Mouse (Mus musculus) embryonic facial prominence, embryonic 12.5 days (tissue): ENCODE measurements around the gene Cenpx. TPM values are rescaled to one million over a fixed set of nuclear protein-coding genes. Genes with fewer than 3 reads are reported as not detected.
"Not testable (repeated sequence)": the region's sequence is repeated elsewhere in the genome, so short reads cannot be mapped to it uniquely, and the experiment has no call there.

ENCODE experiments used
- ATAC-seq: fragments of 200-750 bp; cut with Nextera tagmentation; 2 replicates; pipeline ENCODE4 v1.8.0; 2017; ENCODE audit not compliant: insufficient number of reproducible peaks, insufficient read depth, low FRiP score, low TSS enrichment
- H3K27ac ChIP-seq: fragments of 300-500 bp; sonication (generic); 2 replicates; pipeline ENCODE4 v1.5.1; 2016; ENCODE audit warnings: mild to moderate bottlenecking
- H3K27me3 ChIP-seq: fragments of 300-500 bp; sonication (generic); 2 replicates; pipeline ENCODE4 v1.6.1; 2016; ENCODE audit warnings: mild to moderate bottlenecking, moderate library complexity
- H3K36me3 ChIP-seq: fragments of 300-500 bp; sonication (generic); 2 replicates; pipeline ENCODE4 v1.6.1; 2016; ENCODE audit warnings: mild to moderate bottlenecking
- H3K4me1 ChIP-seq: fragments of 300-500 bp; sonication (generic); 2 replicates; pipeline ENCODE4 v1.6.1; 2016
- H3K4me2 ChIP-seq: fragments of 300-500 bp; sonication (generic); replicated peaks from 2 replicates; pipeline ENCODE4 v1.6.1; 2016; ENCODE audit warnings: mild to moderate bottlenecking, moderate library complexity
- H3K4me3 ChIP-seq: fragments of 300-500 bp; sonication (generic); 2 replicates; pipeline ENCODE4 v1.5.1; 2016; ENCODE audit warnings: mild to moderate bottlenecking
- H3K9ac ChIP-seq: fragments of 300-500 bp; sonication (generic); 2 replicates; pipeline ENCODE4 v1.6.1; 2016; ENCODE audit warnings: mild to moderate bottlenecking, moderate library complexity
- H3K9me3 ChIP-seq: fragments of 300-500 bp; sonication (generic); 2 replicates; pipeline ENCODE4 v1.6.1; 2016; ENCODE audit warnings: mild to moderate bottlenecking, moderate library complexity
- WGBS: fragments of 180-500 bp; shearing (Covaris S2); methylation state at CpG from one replicate; pipeline ENCODE4 v1.1.7; 2016; 5-methylcytosine and 5-hydroxymethylcytosine counted together
- polyA plus RNA-seq: library from polyadenylated mRNA; unstranded; fragments of >200 nt; fragmentation: Nextera tagmentation; extraction: Ambion mirVana; gene quantifications from 2 replicates; pipeline ENCODE4 v1.2.1, GENCODE M21; 2016

Gene Cenpx
- polyA plus RNA-seq, 1 experiment from 2014 or later = 131 TPM

DNA sequence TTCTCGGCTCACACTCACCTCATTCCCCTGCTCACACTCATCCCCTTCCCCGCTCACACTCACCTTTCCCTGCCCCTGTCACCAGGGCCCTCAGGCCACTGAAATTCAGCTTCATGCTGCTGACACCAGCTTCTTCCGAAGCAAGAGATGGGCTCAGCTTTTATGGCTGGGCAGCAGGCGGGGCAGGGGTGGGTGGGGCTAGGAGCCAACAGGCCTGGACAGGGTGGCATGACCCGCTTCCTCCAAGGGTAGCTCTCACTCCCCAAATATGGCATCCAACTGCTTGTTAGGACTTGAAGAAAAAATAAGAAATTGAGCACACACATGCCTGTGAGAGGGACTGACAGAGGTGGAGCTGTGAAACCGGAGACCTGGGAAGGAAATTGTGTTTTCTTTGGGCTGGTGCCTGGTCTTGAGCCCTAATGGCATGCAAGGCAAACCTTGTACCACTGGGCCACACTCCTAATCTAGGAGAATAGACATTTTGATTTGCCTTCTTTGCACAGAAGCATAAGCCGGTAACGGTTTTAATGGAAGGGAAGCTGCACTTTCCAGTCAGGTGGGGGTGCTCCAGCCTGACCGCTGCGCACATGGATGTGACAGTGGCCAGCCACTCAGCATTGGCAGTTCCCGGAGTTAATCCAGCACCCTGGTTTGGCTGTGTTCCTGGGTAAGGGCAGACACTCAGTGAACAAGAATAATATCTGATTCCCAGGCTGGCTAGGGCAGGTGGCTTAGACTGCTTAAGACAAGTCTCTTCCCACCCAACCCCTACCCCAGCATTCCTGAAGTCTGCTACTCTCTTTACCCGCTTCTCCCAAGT is 18.5 kb upstream of the Cenpx start, which contains the start of gene Cbr2:
Gene Cbr2 (minus strand): TSS at position 257 of the 823 bp plus-strand sequence.
- ATAC-seq = no peak
- Histone ChIP-seq H3K9me3 (no peaks in the 10 kb centered on the region), H3K9ac (no peak within 1 kb of the TSS), H3K4me3 (no peak within 1 kb of the TSS), H3K4me2 (no peak within 1 kb of the TSS), H3K27ac (peak within 1 kb of the TSS; percentile 42; the same call in 1 of the 2 replicates), H3K36me3 (no peaks in the 10 kb centered on the region), H3K27me3 (no peaks in the 10 kb centered on the region), H3K4me1 (peaks cover 20% of the 10 kb centered on the region; the same call in 1 of the 2 replicates)
- 62% methylated on average over 12 of the region's 12 CpGs for WGBS

DNA sequence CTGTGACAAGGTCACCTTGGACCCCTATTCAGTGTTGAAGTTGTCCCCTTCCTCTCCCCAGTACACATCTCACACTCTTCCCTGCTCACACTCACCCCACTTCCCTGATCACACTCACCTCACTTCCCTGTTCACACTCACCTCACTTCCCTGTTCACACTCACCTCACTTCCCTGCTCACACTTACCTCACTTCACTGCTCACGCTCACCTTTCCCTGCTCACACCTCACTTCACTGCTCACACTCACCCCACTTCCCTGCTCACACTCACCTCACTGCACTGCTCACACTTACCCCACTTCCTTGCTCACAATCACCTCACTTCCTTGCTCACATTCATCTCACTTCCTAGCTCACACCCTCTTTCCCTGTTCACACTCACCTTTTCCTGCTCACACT is 17.9 kb upstream of the Cenpx start:
- no peaks in the 10 kb centered on the region for H3K9me3 ChIP-seq
- 0 out of 2 replicates have a peak overlapping the region, but pooled peaks have one; percentile 42 for H3K27ac ChIP-seq
- H3K27me3 ChIP-seq = no peaks in the 10 kb centered on the region
- no peak overlapping the region for H3K4me3 ChIP-seq
- peaks cover 25% of the 10 kb centered on the region; the same call in 1 of the 2 replicates for H3K4me1 ChIP-seq
- H3K36me3 ChIP-seq = no peaks in the 10 kb centered on the region
- 89% methylated on average over 1 of the region's 1 CpGs for WGBS
- ATAC-seq = no peak
- H3K9ac ChIP-seq = no peak overlapping the region
- H3K4me2 ChIP-seq = no peak overlapping the region

DNA sequence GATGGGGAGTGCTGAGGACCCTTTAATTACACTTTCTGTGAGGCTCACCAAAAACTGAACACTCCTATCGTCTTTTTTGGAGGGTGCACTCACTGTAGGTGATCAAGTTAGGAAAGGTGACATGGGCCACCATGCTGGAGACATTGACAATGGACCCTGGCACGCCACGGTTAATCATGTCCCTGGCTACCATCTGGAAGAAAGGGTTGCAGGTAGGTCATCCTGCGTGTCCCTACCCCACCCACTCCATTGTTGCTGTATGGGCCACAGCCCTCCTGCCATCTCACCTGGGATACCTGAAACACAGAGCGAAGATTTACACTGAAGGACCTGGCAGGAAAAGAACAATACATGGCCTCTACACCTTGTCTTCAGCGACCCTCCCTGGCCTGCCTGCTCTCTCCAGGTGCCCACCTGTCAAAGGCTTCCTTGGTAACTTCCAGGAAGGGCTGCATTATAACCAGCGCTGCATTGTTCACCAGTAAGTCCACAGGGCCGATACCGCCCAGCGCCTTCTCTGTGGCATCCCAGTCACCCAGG is 16.9 kb upstream of the Cenpx start:
- Histone ChIP-seq H3K9me3 (no peaks in the 10 kb centered on the region), H3K36me3 (no peaks in the 10 kb centered on the region), H3K4me3 (no peak overlapping the region), H3K27me3 (peaks cover 5% of the 10 kb centered on the region; the same call in 1 of the 2 replicates), H3K9ac (no peak overlapping the region), H3K27ac (no peak overlapping the region), H3K4me2 (no peak overlapping the region), H3K4me1 (peaks cover 27% of the 10 kb centered on the region; the same call in 1 of the 2 replicates)
- no peak for ATAC-seq
- 87% methylated on average over 10 of the region's 10 CpGs for WGBS

DNA sequence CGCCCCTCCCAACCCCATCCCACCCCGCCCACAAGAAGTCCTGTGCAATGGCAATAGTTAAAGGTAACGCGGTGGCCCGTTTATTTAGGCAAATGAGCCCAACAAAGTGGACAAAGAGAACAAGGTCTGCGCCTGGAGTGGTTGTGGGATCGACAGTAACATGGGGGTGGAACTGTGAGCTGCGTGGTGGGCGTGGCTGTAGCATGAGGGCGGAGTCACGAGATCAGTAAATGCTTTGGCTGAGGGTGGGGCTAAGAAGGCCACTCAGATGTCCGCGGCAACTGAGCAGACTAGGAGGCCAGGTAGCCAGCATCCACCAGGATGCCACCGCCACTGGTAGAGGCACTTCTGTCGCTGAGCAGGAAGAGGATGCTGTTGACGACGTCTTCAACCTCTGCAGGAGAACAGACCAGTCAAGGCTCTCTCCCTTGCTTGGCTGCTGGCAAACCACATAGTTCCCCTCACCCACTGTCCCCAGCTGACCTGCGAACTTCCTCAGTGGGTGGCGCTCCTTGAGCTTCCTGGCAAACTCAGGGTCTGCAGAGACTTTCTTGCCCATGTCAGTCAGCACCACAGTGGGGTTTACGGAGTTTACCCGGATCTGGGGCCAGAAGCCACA is 16.0 kb upstream of the Cenpx start:
- H3K9me3 ChIP-seq, ATAC-seq, H3K36me3 ChIP-seq, H3K27me3 ChIP-seq, H3K27ac ChIP-seq, H3K9ac ChIP-seq: not testable (repeated sequence)
- peak overlapping the region; percentile 12; the same call in 1 of the 2 replicates for H3K4me3 ChIP-seq
- 3% methylated on average over 18 of the region's 21 CpGs for WGBS
- H3K4me1 ChIP-seq = peaks cover 27% of the 10 kb centered on the region; the same call in 1 of the 2 replicates
- peak overlapping the region; percentile 39 for H3K4me2 ChIP-seq

DNA sequence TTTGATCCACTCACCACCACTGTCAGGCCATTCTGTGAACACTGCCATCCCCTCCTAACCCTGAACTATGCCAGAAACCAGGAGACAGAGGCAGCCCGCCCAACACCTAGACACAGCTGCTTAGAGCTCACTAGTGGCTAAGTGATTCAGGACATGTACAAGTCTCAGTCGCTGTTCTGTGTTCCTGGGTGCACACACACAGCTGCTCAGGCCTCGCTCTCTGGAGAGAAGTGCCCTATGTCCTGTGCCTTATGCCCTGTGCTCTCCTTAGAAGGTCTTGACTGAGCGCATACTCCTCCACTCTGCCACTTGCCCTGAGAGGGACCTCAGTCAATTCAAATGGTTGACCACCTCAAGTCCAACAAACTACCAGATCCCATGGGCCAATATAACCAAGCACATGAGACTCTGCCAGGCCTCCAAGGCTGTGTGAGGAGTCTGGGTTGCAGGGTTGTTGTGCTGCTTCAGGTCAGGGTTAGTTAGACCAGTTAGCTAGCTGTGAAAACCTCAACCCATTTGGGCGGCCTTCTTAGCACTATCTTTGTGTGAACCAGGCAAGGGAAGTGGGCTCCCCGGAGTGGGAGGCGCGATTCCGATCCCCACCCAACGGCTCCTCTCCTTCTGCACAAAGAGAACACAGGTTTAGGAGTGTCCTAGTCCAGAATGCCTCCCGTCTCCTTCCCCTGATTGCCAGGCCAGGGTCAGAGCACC is 15.1 kb upstream of the Cenpx start:
- H3K4me2 ChIP-seq = no peak overlapping the region
- H3K27me3 ChIP-seq = peaks cover 5% of the 10 kb centered on the region; the same call in 1 of the 2 replicates
- no peak overlapping the region for H3K27ac ChIP-seq

DNA sequence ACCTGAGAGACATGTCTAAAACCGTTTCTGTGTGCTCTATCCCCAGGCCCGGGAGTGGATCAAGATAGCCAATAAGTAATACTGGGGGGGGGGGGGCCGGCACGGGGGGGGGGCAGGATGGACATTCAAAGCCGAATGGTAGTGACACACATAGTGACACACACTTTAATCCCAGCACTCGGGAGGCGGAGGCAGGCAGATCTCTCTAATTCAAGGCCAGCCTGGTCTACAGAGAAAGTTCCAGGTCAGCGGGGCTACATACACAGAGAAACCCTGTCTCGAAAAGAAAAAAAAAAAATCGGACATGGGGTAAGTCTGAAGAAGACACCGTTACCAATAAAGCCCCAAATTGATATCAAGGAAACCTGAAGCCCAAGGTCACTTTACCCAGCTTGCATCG is 14.0 kb upstream of the Cenpx start:
- 56% methylated on average over 12 of the region's 12 CpGs for WGBS
- H3K36me3 ChIP-seq = 0 out of 2 replicates have a peak, but pooled peaks cover 6% of the 10 kb centered on the region
- H3K27me3 ChIP-seq = peaks cover 5% of the 10 kb centered on the region; the same call in 1 of the 2 replicates
- no peak for ATAC-seq
- H3K27ac ChIP-seq = no peak overlapping the region
- no peaks in the 10 kb centered on the region for H3K9me3 ChIP-seq
- H3K4me1 ChIP-seq = peaks cover 25% of the 10 kb centered on the region; the same call in 1 of the 2 replicates
- no peak overlapping the region for H3K9ac ChIP-seq
- H3K4me2 ChIP-seq = 0 out of 2 replicates have a peak overlapping the region, but pooled peaks have one; percentile 81
- H3K4me3 ChIP-seq = no peak overlapping the region

More for the DNA sequence above, 15.1 kb upstream of the Cenpx start:
- no peak for ATAC-seq
- H3K4me1 ChIP-seq = peaks cover 27% of the 10 kb centered on the region; the same call in 1 of the 2 replicates
- WGBS = 77% methylated on average over 11 of the region's 11 CpGs
- H3K9me3 ChIP-seq = no peaks in the 10 kb centered on the region
- 0 out of 2 replicates have a peak, but pooled peaks cover 1% of the 10 kb centered on the region for H3K36me3 ChIP-seq
- no peak overlapping the region for H3K4me3 ChIP-seq
- H3K9ac ChIP-seq = no peak overlapping the region

DNA sequence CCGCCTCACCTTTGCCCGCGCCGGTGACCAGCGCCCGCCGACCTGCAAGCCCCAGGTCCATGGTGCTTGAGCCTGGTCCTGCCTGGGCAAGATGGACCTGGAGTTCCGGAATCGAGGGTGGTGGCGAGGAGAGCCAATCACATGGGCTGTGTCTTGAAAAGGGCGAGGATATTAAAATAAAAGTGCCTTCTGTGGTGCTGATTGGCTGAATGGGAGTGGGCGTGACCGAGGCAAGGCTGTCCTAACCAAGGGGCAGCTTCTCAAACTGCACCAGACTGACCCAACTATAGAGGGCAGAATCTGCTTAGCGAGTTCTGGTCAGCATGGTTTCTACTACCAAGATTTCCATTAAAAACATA is 13.6 kb upstream of the Cenpx start, which contains the start of gene Dcxr:
Gene Dcxr (minus strand): TSS at position 113 of the 359 bp plus-strand sequence.
- Histone ChIP-seq H3K9ac (peak within 1 kb of the TSS; percentile 46), H3K27me3 (peaks cover 8% of the 10 kb centered on the region; the same call in 1 of the 2 replicates), H3K4me2 (peak within 1 kb of the TSS; percentile 81), H3K4me3 (peak within 1 kb of the TSS; percentile 56), H3K9me3 (no peaks in the 10 kb centered on the region), H3K4me1 (peaks cover 23% of the 10 kb centered on the region; the same call in 1 of the 2 replicates), H3K27ac (no peak within 1 kb of the TSS), H3K36me3 (0 out of 2 replicates have a peak, but pooled peaks cover 6% of the 10 kb centered on the region)
- peak; percentile 79 for ATAC-seq
- WGBS = 1% methylated on average over 14 of the region's 14 CpGs

DNA sequence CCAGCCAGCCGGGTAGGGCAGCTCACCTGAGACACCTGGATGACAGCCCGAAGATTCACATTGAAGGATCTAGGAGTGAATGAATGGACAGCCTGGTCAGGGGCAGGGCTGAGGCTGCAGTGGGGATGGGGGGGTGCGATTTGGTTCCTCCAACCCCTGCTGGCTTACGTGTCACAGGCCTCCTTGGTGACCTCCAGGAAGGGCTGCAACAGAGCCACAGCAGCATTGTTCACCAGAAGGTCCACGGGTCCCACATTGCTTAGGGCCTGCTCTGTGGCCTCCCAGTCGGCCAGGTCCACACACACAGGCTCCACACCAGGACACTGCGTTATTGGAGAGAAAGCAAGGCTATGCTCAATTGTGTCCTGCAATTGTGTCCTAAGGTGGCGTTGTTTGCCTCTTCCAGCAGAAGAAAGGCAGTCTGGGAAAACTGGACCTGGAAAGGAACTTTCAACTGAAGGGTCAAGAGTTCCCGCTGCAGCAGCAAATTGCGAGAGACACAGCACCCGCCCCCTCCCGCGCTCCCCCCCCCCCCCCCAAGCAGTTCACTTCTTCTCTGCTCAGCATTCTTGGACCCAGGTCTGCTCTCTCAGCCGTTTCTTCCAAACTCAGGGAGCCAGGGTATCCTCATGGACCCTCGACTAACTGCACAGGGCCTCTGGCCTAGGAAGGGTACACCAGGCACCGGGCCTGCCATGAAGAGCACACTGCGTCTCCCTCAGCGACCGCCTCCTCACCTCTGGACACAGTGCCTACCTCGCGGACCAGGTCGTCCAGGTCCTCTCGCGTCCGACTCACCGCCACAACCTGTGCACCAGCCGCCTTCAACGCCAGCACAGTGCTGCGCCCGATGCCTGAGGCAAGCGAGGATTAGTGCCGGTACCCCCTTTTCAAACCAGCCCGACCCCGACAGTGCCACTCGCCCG is 13.0 kb upstream of the Cenpx start:
- peak overlapping the region; percentile 56 for H3K4me3 ChIP-seq
- peaks cover 14% of the 10 kb centered on the region; the same call in 1 of the 2 replicates for H3K27me3 ChIP-seq
- peaks cover 21% of the 10 kb centered on the region; the same call in 1 of the 2 replicates for H3K4me1 ChIP-seq
- peak overlapping the region; percentile 81 for H3K4me2 ChIP-seq
- H3K9me3 ChIP-seq = no peaks in the 10 kb centered on the region
- H3K36me3 ChIP-seq = 0 out of 2 replicates have a peak, but pooled peaks cover 6% of the 10 kb centered on the region
- no peak overlapping the region for H3K27ac ChIP-seq
- 20% methylated on average over 34 of the region's 36 CpGs for WGBS
- peak overlapping the region; percentile 46 for H3K9ac ChIP-seq
- 0 out of 2 replicates have a peak, but pooled peaks have one; percentile 2 for ATAC-seq

DNA sequence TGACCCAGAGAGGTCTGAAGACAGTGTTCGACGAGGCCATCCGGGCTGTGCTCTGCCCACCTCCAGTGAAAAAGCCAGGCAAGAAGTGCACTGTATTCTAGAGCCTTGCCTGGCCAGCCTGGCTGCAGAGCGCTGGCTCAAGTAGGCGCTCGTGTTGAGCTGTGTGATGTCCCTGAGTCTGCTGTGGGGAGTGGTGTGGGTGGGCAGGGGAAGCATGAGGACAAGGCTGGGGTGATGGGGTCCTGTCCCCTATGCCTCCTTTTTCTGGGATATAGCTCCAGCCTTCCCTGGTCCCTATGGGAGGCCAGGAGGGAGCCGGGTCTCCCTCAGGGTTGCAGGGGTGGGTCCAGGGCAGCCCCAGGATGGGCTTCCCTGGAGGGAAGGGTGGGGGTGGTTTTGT is 10.0 kb upstream of the Cenpx start:
- peak overlapping the region; percentile 29; the same call in 1 of the 2 replicates for H3K9ac ChIP-seq
- no peak overlapping the region for H3K4me2 ChIP-seq
- H3K27me3 ChIP-seq = peaks cover 14% of the 10 kb centered on the region; the same call in 1 of the 2 replicates
- peaks cover 17% of the 10 kb centered on the region for H3K4me1 ChIP-seq
- no peak overlapping the region for H3K4me3 ChIP-seq
- no peak for ATAC-seq
- H3K9me3 ChIP-seq = no peaks in the 10 kb centered on the region
- H3K36me3 ChIP-seq = peaks cover 19% of the 10 kb centered on the region
- H3K27ac ChIP-seq = no peak overlapping the region
- 86% methylated on average over 7 of the region's 7 CpGs for WGBS

DNA sequence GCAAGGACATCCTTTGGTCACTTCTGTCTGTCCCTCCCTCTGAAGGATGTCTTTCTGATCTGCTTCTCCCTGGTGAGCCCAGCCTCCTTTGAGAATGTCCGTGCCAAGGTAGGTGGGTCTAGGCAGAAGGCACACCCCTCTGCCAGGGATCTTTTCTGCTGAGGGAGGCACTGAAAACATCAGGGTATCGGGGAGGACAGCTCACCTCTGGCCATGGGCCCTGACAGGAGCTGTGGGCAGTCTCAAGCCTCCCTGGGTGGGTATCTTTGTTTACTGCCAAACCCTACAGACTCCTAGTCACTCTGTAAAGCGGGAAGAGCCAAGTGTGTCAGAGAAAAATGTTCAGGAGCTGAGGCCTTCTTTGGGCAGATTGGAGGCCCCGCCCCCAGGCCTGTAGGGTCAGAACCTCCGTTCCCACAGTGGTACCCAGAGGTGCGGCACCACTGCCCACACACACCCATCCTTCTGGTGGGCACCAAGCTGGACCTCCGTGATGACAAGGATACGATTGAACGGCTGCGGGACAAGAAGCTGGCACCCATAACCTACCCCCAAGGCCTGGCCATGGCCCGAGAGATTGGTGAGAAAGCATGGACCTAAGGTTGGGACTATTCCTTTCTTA is 9.3 kb upstream of the Cenpx start:
- Histone ChIP-seq H3K9ac (no peak overlapping the region), H3K27ac (no peak overlapping the region), H3K27me3 (peaks cover 14% of the 10 kb centered on the region; the same call in 1 of the 2 replicates), H3K4me3 (no peak overlapping the region), H3K9me3 (no peaks in the 10 kb centered on the region), H3K4me2 (no peak overlapping the region), H3K4me1 (peaks cover 17% of the 10 kb centered on the region), H3K36me3 (peaks cover 26% of the 10 kb centered on the region)
- WGBS = 87% methylated on average over 11 of the region's 11 CpGs
- no peak for ATAC-seq
